Mouse (Mus musculus) heart, adult 2 months (tissue): ENCODE results near the gene Timm13. TPM values are rescaled to one million over a fixed set of nuclear protein-coding genes. Genes with fewer than 3 reads are reported as not detected.

Experiments
- DNase-seq, 2 experiments: peaks; one replicate each; pipeline ENCODE4 v3.0.0; 2021
- H3K27ac ChIP-seq: fragments of 200-600 bp; 2 replicates; pipeline ENCODE4 v1.8.1; 2022
- H3K27me3 ChIP-seq: fragments of 200-500 bp; 2 replicates; pipeline ENCODE4 v1.6.1; 2012; ENCODE audit warnings: mild to moderate bottlenecking, low read length, inconsistent platforms, mixed read lengths; ENCODE audit not compliant: control insufficient read depth, insufficient read depth
- H3K36me3 ChIP-seq: fragments of 200-500 bp; 2 replicates; pipeline ENCODE4 v1.6.1; 2012; ENCODE audit warnings: low read length, inconsistent platforms; ENCODE audit not compliant: control insufficient read depth, insufficient read depth
- H3K4me1 ChIP-seq: fragments of 200-500 bp; 2 replicates; pipeline ENCODE4 v1.6.1; 2011; ENCODE audit warnings: low read length; ENCODE audit not compliant: control insufficient read depth, insufficient read depth
- H3K4me3 ChIP-seq: fragments of 200-600 bp; 2 replicates; pipeline ENCODE4 v1.8.1; 2022
- H3K79me2 ChIP-seq: fragments of 200-500 bp; replicated peaks from 2 replicates; pipeline ENCODE4 v1.6.1; 2012; ENCODE audit warnings: mild to moderate bottlenecking, inconsistent platforms, low read length, moderate library complexity, mixed read lengths; ENCODE audit not compliant: control insufficient read depth, insufficient read depth
- H3K9ac ChIP-seq: fragments of 200-500 bp; 2 replicates; pipeline ENCODE4 v1.6.1; 2012; ENCODE audit warnings: low read depth, mild to moderate bottlenecking, control low read depth, inconsistent platforms, low read length, mixed read lengths
- CTCF ChIP-seq: fragments of 200-600 bp; IDR thresholded peaks from 2 replicates; pipeline ENCODE4 v1.8.1; 2022; ENCODE audit warnings: antibody characterized with exemption, mild to moderate bottlenecking, moderate library complexity
- EP300 ChIP-seq: fragments of 200-500 bp; IDR thresholded peaks from 2 replicates; pipeline ENCODE4 v1.6.1; 2011; ENCODE audit warnings: low read depth, low read length, control low read depth; ENCODE audit not compliant: insufficient read depth
- POLR2A ChIP-seq: fragments of 200-500 bp; IDR thresholded peaks from 2 replicates; pipeline ENCODE4 v1.6.1; 2011; ENCODE audit warnings: mild to moderate bottlenecking, low read depth, low read length, control low read depth; ENCODE audit not compliant: insufficient read depth
- WGBS: fragments of 180-500 bp; shearing (Covaris S2); methylation state at CpG from one replicate; pipeline ENCODE4 v1.1.7; 2018; 5-methylcytosine and 5-hydroxymethylcytosine counted together
- intact Hi-C: fragments of 180-260 bp; cut with DNase I; formaldehyde crosslinking; loops from one replicate; pipeline ENCODE4 v1.15.1; 2025
- polyA plus RNA-seq: library from polyadenylated mRNA; depleted of rRNA; stranded (reverse); fragments of >200 nt; gene quantifications from 2 replicates; pipeline ENCODE4 v1.2.3, GENCODE M21; 2012
- total RNA-seq, 2 experiments: library from RNA; stranded (reverse); gene quantifications; 2 replicates each; pipeline ENCODE4 v1.2.3; 2021

Timm13 gene
- total and polyA plus RNA-seq, 3 experiments: 126 to 188 (median 133) TPM

DNA sequence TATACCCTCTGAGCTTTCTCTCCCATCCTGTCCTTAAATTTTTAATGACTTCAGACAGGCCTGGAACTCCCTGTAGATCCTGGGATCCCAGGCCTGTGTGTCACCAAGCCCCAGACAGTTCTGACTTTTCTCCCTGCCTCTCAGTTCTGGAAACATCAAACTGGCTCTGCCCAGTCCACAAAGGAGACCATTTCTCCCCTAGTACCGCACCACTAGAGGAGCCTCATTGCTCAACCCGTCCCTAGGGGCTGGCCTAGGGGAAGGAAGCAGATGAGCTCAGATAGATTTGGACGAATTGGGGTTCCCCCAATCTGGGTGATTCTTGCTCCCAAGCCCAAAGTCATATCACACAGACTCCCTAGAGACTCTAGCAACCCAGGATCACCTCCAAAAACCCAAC, 34.5 kb upstream of the Timm13 start:
- H3K36me3 ChIP-seq: no peaks in the 10 kb centered on the region
- no peak overlapping the region for H3K9ac ChIP-seq
- peak; percentile 23 for TF ChIP-seq CTCF
- no peak for TF ChIP-seq POLR2A
- no peak for TF ChIP-seq EP300
- H3K27me3 ChIP-seq: no peaks in the 10 kb centered on the region; the same call in 1 of the 2 replicates
- H3K79me2 ChIP-seq: no peaks in the 10 kb centered on the region
- intact Hi-C loops: no loop called here
- no peak overlapping the region for H3K27ac ChIP-seq
- WGBS: 28% methylated on average over 3 of the region's 3 CpGs
- peak in 1 of 2 experiments; percentile 42 for DNase-seq
- H3K4me1 ChIP-seq: peaks cover 27% of the 10 kb centered on the region
- H3K4me3 ChIP-seq: no peak overlapping the region

DNA sequence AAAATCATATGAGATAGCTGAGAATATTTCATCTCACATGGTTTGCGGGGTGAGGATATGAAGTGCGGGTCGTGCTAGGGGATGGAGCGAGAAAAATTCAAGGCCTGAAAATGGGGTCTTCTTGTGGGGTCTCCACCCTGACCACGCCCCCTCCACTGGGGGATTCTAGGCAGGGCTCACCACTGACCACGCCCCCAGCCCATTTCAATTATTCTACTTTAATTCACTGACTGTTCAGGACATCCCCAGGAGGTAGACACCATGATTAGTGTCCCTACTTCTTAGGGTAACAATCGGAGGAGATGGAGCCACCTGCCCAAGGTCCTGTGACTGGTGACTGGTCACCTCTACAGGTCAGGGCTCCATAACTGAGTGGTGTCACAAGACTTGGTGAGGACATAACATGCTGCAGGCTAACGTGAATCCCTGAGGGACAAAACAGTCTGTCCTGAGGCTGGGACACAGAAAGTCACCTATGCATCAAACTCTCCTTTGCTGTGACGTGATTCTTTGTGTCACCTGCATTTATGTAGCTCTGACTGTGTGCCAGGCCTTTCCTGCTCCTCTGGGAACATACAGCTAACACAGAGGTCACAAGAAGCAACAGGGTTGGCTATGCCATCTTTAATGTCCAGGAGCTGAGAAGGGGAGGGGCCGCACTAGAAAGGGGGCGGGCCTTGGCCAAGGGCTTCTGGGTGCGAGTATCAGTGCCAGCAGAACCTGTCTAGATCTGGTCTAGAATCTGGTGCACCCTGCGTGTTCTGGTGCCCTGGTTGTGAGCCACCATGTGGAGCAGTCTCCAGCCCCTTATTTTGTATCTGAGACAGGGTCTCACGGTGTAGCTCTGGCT, 33.6 kb upstream of the Timm13 start:
- no peak overlapping the region for H3K27ac ChIP-seq
- intact Hi-C loops: no loop called here
- DNase-seq: no peak
- no peak overlapping the region for H3K9ac ChIP-seq
- no peaks in the 10 kb centered on the region for H3K79me2 ChIP-seq
- TF ChIP-seq EP300 (no peak), CTCF (no peak), POLR2A (no peak)
- H3K36me3 ChIP-seq: no peaks in the 10 kb centered on the region
- H3K4me3 ChIP-seq: no peak overlapping the region
- H3K27me3 ChIP-seq: no peaks in the 10 kb centered on the region; the same call in 1 of the 2 replicates
- H3K4me1 ChIP-seq: peaks cover 22% of the 10 kb centered on the region
- WGBS: 63% methylated on average over 14 of the region's 14 CpGs

- H3K79me2 ChIP-seq: no peaks in the 10 kb centered on the region
- peak; percentile 61; the same call in 1 of the 2 replicates for TF ChIP-seq EP300
- TF ChIP-seq CTCF: no peak
- no peak for TF ChIP-seq POLR2A
- no peaks in the 10 kb centered on the region for H3K36me3 ChIP-seq
- H3K9ac ChIP-seq: no peak overlapping the region
- no peak overlapping the region; the same call in 1 of the 2 replicates for H3K27ac ChIP-seq
- H3K4me1 ChIP-seq: peaks cover 19% of the 10 kb centered on the region
- DNase-seq: peak; percentile 65 to 71
- H3K27me3 ChIP-seq: no peaks in the 10 kb centered on the region; the same call in 1 of the 2 replicates
- intact Hi-C loops: no loop called here
- H3K4me3 ChIP-seq: peak overlapping the region; percentile 23; the same call in 1 of the 2 replicates
- 8% methylated on average over 21 of the region's 21 CpGs for WGBS
Observed at GRCm38 (mm10) chr10:80933421-80933979, 32.7 kb upstream of the Timm13 start.

- TF ChIP-seq POLR2A (no peak), CTCF (no peak), EP300 (no peak)
- intact Hi-C loops: no loop called here
- peak overlapping the region; percentile 21 for H3K9ac ChIP-seq
- peak; percentile 39 to 45 for DNase-seq
- H3K4me1 ChIP-seq: peaks cover 19% of the 10 kb centered on the region
- no peak overlapping the region; the same call in 1 of the 2 replicates for H3K27ac ChIP-seq
- H3K4me3 ChIP-seq: peak overlapping the region; percentile 37
- no peaks in the 10 kb centered on the region; the same call in 1 of the 2 replicates for H3K27me3 ChIP-seq
- H3K36me3 ChIP-seq: no peaks in the 10 kb centered on the region
- no peaks in the 10 kb centered on the region for H3K79me2 ChIP-seq
- 9% methylated on average over 17 of the region's 17 CpGs for WGBS
Observed at GRCm38 (mm10) chr10:80932700-80933420, 32.1 kb upstream of the Timm13 start.

DNA sequence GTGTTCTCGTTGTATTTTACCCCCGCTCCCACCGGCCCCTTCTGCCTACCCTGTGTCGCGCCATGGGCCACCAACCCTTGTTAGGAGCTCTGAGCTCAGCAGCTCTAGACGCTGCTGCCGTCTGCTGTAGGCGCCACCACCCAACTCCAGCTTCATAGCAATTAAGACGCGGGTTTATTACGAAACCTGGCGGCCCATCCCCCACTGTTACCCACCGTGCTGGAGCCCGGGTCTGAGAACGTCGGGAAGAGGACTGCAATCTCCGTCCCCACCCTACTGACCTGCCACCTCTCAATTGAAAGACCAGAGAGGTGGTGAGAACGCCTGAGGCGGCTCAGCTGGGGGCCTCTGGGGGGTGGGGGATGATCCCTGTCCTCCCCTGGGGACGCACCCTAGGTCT, 31.4 kb upstream of the Timm13 start:
- intact Hi-C loops: no loop called here
- DNase-seq: peak; percentile 45 to 58
- Histone ChIP-seq H3K27ac (no peak overlapping the region; the same call in 1 of the 2 replicates), H3K27me3 (no peaks in the 10 kb centered on the region; the same call in 1 of the 2 replicates), H3K4me1 (peaks cover 15% of the 10 kb centered on the region), H3K36me3 (no peaks in the 10 kb centered on the region), H3K4me3 (peak overlapping the region; percentile 37), H3K9ac (peak overlapping the region; percentile 1; the same call in 1 of the 2 replicates), H3K79me2 (no peaks in the 10 kb centered on the region)
- WGBS: 10% methylated on average over 20 of the region's 20 CpGs
- TF ChIP-seq POLR2A: no peak
- no peak for TF ChIP-seq CTCF
- TF ChIP-seq EP300: no peak
